Mouse (Mus musculus): Measurements from ENCODE around the gene Mef2b.

Gene Mef2b

DNA sequence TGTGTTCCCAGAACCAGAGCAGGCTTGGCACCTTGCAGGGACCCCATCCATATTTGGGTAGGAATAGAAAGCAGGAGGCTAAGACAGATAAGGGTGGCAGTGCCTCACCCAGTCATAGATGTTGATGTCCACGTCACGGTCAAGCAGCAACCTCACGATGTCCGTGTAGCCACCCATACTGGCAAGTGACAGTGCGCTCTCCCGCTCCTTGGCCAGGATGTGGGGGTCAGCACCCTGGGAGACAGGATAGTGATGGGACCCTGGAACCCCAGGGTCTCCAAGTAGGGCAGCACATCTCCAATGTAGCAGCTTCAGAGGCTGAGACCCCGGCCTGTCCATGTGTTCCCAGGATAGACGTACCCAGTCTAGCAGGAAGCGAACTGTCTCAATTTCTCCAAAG, 4.6 kb upstream of the Mef2b start:
- no peak for DNase-seq

GRCm38 (mm10) chr8:70136591-70136990, 2.9 kb upstream of the Mef2b start:
- DNase-seq = no peak

DNA sequence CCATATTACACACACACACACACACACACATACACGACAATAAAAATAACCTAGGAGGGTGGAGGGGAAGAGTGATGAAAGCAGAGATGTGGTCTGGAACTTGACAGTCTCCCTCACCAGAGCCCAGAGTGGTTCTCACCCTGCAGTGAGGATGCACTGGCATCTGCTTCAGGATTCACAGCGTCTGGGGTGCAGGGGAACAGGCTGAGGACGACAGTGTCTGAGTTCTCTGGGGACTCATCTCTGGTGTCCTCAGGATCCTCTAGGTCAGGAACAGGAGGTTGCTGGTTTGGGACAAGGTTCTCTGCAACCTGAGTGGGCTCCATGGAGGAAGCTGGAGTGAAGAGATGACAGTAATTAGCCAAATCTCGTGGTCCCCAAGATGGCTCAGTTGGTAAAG, 1.6 kb upstream of the Mef2b start:
- no peak for DNase-seq

DNA sequence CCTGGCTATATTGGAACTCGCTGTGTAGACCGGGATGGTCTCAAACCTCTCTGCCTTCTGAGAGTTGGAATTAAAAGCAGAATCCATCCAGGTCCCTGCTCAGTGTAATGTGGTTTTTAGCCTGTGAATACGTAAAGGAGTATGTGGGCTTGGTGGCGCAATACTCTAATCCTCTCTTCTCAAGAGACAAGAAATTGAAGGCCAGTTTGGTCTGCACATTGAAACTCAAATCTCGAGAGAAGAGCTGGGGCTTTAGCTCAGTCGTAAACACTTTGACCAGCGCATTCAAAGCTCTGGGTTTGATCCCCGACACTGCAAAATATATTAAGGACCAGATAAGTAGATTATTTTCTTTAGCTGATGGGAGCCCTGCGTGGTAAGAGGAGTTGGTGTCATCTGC, 470 bp downstream of the Mef2b start:
- no peak for DNase-seq

DNA sequence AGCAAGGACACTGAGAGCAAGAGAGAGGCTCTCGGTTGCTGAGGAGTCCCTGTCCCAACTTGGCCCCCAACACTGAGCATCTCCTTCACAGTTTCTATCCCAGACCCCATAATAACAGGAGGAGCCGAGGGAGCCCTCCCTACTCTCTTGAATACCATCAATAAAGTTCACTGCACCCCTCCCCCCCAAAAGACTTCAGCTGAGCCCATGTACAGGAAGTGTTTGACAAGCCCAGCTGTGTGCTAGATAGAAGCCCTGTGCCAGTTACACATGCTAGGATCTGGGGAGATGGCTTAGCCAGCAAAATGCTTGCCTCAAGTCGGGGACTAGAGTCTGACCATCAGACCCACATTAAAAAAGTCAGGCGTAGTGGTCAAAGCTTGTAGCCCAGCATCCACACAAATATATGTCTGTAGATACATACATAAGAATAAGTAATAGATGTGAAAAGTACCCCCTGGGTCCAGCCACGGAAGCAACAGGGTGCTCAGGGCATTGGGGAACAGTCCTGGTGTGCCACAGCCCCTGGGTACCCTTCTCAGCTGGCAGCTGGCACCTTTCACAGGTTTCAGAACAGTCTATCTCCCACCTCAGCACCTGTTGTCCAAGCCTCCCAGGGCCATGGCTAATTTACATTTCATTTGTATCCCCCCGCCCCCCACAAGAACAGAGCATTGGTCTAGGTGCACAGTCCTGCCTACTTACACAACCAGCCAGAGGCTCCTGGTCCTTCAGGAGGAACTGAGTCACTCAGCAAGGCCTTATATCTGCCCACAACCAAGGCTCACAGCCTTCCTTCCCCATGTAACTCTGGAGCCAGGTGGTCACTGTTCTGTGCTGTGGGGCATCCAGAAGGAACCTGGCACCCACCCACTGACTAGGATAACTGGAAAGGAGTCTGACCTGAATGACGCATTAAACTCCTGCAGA, 8.4 kb downstream of the Mef2b start:
- DNase-seq = no peak

DNA sequence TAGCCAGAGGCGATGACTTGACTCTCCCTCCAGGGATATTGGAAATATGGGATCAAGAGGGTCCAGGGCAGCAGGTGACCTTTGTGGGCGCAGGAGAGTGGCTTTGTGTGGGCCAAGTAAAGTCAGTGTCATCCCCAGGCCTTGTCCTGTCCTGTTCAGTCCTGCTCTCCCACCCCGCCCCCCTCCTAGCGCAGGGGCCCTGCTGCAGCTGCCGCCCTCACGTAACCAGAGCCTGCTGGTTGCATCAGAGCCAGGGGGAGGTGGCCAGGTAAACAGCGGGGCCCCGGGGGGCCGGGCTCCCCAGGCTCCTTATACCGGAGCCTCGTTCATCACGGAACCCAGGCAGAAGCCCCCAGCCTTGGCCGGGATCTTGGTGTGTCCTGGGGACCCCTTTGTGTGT, 10.6 kb downstream of the Mef2b start:
- DNase-seq = no peak

DNA sequence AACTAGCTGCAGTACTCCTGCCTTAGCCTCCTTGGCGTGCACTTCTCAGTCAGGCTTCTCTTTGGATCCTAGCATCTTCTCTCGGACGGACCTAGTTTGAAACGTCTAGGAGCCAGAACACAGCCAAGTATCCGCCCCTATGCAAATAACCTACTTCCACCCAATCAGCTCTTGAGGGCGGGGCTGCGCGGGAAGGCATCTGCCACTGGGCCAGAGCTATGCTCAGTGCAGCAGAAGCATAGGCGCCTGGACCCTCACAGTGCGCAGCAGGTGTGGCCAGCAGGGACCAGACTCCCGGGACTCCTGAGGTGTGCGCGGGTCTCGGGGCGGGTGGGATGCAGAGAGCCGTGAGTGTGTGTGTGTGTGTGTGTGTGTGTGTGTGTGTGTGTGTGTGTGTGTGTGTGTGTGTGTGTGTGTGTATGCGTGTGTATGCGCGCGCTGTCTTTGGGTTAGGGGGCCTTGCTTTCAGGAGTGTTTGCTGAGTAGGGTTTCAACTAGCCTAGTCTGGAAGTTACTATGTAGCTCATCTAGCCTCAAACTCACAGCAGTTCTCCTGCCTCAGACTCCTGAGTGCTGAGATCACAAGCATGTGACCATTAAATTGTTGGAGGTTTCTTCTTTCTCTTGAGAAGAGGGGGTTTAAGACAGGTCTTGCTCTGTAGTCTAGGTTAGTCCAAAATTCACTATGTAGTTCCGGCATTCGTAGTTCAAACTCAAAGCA, 13.2 kb downstream of the Mef2b start:
- DNase-seq = peak; percentile 82 to 83

- no peak for DNase-seq
These were observed 17.8 kb downstream of the Mef2b start for GRCm38 (mm10) chr8:70157240-70157800.

DNA sequence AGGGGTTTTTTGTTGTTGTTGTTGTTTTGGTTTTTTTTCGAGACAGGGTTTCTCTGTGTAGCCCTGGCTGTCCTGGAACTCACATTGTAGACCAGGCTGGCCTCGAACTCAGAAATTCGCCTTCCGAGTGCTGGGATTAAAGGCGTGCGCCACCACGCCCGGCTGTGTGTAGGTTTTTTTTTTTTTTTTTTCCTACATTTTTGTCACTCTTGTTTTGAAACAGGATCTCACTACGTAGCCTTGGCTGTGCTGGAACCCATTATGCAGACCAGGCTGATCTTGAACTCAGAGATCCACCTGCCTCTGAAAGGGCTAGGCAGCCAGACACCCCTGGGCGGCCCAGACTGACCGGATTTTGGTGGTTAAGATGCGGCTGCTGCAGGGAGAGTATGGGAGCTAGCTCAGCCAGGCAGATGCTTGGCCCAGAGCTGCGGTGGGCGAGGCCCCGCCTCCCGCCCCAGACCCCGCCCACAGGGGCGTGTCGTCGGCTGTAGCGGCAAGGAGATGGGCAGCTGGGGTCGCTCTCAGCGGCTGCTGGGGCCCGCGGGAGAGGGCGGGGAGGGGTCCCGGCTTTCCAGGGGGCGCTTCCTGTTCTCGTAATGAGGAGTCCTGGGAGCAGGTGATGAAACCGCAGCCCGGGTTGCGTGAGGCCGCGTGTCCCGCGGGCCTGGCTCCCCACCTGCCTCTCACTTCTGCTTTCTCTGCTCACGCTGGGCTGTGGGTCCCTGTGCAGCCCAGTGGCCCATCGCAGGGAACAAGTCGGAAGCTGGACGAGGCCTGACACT, 18.8 kb downstream of the Mef2b start:
- DNase-seq = peak; percentile 88 to 90

- DNase-seq = peak; percentile 33 to 37
These were observed 19.7 kb downstream of the Mef2b start for GRCm38 (mm10) chr8:70159211-70159610.

DNA sequence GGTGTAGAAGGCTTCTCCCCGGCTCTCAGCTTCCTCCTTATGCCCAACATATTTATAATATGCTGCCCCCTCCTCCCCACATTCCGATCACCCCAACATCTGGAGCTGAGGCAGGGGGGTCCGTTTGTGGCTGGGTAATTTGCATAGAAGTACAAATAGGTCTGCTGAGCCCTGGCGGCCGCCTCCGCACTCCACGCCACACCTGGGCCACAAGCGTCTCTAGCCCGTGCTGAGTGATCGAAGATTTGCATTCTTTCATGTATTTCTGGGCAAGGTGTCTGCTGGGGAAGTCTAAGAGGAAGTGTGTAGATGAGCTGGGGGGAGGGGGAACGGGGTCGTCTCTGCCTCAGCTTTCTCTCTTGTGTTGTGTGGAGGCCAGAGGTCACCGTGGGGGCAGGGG, 20.5 kb downstream of the Mef2b start:
- DNase-seq = peak; percentile 82 to 84

- no peak for DNase-seq
These were observed 23.8 kb downstream of the Mef2b start for GRCm38 (mm10) chr8:70163316-70163715.

DNA sequence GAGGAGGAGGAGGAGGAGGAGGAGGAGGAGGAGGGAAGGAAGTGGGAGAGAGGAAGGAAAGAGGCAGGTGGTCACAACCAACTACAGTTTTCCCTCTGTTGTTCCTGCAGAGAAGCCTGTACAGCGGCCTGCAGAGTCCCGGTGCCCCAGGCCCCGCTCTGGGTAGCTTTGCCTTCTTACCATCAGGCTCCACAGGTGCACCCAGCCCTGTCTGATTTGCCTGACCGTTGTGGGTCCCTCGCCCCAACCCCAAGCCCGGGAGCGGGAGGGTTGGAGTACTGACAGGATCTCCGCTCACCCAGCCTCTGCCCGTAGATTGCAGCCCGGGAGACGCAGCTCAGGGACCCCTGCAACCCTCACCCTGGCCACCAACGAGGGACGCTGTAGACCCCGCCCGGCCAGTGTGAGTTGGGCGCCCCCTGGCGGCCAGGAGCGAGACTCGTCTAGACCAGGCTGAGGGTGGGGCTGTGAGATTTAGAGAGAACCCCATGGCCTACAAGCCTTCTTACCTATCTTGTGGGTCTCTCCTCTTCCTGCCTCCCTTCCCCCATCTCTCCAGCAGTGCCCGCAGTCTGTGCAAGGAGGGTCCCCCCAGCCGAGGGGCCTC, 27.1 kb downstream of the Mef2b start:
- peak; percentile 90 to 92 for DNase-seq

DNA sequence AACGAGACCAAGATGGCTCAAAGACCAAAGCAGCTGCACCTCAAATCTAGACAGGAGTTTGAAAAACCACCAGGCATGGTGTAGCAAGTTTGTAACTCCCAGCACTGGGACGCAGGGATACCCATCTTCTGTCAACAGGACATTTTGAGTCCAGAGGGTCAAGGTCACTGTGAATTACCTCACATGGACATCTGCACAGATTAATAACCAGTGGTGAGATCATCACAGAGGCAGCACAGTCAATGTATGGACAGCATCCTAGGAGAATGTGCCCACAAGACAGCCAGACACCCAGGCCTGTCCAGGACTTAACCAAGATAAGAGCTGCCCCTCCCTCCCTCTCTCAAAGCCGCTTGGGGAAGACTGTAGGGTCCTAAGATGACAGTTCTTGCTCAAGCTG, 30.6 kb downstream of the Mef2b start:
- no peak for DNase-seq

DNA sequence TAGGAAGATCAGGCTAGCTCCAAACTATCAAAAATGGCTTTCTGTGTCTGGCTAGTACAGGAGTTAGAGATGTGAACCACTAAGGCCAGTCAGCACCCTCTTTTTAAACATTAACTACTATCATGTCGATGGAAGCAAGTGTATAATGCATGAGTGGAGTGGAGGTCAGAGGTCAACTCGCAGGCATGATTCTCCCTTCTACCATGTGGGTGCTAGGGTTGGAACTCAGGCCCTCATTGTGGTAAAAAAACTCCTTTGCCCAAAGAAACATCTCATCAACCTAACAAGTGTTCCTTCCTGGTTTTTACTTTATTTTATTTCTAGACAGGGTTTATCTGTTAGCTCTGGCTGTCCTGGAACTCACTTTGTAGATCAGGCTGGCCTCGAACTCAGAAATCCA, 31.2 kb downstream of the Mef2b start:
- no peak for DNase-seq

GRCm38 (mm10) chr8:70171240-70171639, 31.7 kb downstream of the Mef2b start:
- DNase-seq = no peak

DNA sequence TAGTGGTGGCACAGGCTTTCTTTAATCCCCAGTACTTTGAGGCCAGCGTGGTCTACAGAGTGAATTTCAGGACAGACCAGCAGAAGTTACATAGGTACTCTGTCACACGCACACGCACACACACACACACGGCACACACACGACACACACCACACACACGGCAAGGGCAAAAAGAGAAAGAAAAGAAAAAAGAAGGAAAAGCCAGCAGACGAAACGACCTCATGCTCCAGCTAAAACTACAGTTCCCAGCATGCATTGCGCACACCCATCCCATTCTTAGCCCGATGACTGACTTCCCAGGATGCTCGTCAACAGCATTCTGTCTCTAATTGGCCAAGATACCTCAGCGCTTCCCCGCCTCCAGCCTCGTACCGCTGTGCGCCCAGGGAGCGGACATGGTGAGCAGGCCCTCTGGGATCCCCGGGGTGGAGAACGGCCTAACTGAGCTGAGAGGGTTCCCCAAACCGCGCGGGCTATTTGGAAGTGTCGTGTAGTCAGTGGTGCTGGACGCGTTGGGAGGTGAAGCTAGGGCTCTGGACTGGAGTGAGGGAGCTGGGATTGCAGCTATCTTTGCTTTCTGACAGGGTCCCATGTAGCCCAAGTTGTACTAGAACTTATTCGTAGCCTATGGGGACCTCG, 32.7 kb downstream of the Mef2b start, which contains the start of gene Tmem161a:
TSS of gene Tmem161a (plus strand) at position 314 of the 639 bp plus-strand sequence.
- peak; percentile 77 to 79 for DNase-seq

DNA sequence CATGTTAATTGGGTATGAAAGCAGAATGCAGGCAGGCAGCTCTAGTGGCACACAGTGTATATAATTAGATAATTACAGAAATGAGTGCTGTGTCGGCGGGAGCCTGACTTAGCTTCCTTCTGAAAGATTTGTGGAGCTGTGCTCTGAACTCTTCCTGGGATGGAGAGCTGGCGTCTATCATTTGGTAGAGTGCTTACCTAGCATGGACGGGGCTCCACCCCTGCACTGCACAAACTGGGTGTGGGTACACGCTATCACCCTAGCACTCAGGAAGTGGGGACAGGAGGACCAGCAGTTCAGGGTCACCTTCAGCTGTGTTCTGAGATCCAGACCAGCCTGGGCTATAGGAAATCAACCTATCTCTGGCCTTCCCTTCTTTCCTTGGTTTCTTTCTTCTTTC, 33.8 kb downstream of the Mef2b start:
- no peak for DNase-seq

DNA sequence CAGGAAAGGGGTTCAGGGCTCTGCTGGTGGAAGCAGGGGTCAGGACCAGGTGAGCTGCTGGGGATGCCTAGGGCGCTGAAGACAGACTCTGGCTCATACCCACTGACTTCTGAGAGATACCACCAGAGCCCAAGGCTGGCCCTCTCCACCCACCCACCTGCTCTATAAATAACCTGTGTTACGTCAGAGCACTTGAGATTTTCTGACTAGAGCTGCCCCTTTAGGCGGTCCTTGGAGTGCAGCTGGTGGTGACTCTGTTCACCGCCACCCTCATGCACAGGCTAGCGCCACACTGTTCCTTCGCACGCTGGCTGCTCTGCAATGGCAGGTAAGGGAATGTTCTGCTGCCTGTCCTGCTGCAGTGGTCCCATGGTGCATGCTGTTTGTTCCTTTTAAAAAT, 34.6 kb downstream of the Mef2b start:
- DNase-seq = no peak

DNA sequence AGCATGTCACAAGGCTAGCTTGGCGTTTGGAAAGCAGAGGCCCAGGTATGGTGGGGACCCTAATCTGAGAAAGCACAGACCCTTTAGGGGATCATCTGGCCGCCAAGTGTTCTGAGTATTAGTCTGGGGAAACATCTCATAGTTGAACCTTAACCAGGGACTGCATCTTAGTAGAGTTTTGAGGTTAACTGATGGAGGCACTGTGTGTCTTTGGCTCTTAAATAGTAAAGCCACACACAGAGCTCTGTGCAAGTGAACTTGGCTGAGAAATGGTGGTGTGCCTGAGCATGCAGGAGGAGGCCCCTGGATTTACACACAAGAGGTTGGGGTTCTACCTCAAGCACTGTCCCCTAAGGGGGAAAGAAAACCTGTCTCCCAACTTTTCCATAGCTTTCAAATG, 38.7 kb downstream of the Mef2b start:
- DNase-seq = no peak

DNA sequence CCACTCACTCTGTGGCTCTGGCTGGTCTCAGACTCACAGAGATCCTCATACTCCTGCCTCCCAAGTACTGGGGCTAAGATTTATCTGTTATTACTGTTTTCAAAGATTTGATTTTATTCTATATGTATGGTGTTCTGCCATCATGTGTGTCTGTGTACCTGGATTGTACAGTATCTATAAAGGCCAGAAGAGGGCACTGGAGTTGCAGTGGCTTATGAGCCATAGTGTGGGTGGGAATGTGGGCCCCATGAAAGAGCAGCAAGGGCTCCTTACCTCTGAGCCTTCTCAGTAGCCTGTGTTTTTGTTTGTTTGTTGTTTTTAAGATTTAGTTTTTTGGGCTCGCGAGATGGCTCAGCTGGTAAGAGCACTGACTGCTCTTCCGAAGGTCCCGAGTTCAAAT, 39.6 kb downstream of the Mef2b start:
- DNase-seq = no peak
